Mouse (Mus musculus) heart, embryonic 11.5 days (tissue): ENCODE results near the gene Casp6. TPM values are rescaled to one million over a fixed set of nuclear protein-coding genes. Genes with fewer than 3 reads are reported as not detected.

Experiments
- ATAC-seq: fragments of 200-750 bp; cut with Nextera tagmentation; replicated peaks from 2 replicates; pipeline ENCODE4 v1.8.0; 2017; ENCODE audit warnings: moderate library complexity; ENCODE audit not compliant: insufficient number of reproducible peaks, low FRiP score, low TSS enrichment
- H3K27ac ChIP-seq: fragments of 300-500 bp; sonication (generic); 2 replicates; pipeline ENCODE4 v1.5.1; 2014; ENCODE audit warnings: mild to moderate bottlenecking, low read depth, low read length
- H3K27me3 ChIP-seq: fragments of 300-500 bp; sonication (generic); 2 replicates; pipeline ENCODE4 v1.6.1; 2014; ENCODE audit warnings: mild to moderate bottlenecking, low read length, mixed read lengths; ENCODE audit not compliant: control insufficient read depth, insufficient read depth
- H3K36me3 ChIP-seq: fragments of 300-500 bp; sonication (generic); 2 replicates; pipeline ENCODE4 v1.6.1; 2014; ENCODE audit warnings: mild to moderate bottlenecking, low read length, moderate library complexity, mixed read lengths; ENCODE audit not compliant: control insufficient read depth, insufficient read depth
- H3K4me1 ChIP-seq: fragments of 300-500 bp; sonication (generic); 2 replicates; pipeline ENCODE4 v1.6.1; 2014; ENCODE audit warnings: low read length; ENCODE audit not compliant: control insufficient read depth, insufficient read depth
- H3K4me2 ChIP-seq: fragments of 300-500 bp; sonication (generic); 2 replicates; pipeline ENCODE4 v1.6.1; 2014; ENCODE audit warnings: mild to moderate bottlenecking, moderate library complexity
- H3K4me3 ChIP-seq: fragments of 300-500 bp; sonication (generic); 2 replicates; pipeline ENCODE4 v1.5.1; 2014; ENCODE audit warnings: low read depth, low read length
- H3K9ac ChIP-seq: fragments of 300-500 bp; sonication (generic); 2 replicates; pipeline ENCODE4 v1.6.1; 2014; ENCODE audit warnings: mild to moderate bottlenecking, low read depth, low read length, moderate library complexity
- H3K9me3 ChIP-seq: fragments of 300-500 bp; sonication (generic); replicated peaks from 2 replicates; pipeline ENCODE4 v1.6.1; 2016; ENCODE audit warnings: low read length; ENCODE audit not compliant: control insufficient read depth
- WGBS: fragments of 180-500 bp; shearing (Covaris S2); extraction: QIAGEN DNeasy Blood & Tissue Kit; methylation state at CpG from one replicate; pipeline ENCODE4 v1.1.7; 2014; ENCODE audit not compliant: insufficient replicate concordance; 5-methylcytosine and 5-hydroxymethylcytosine counted together
- polyA plus RNA-seq: library from polyadenylated mRNA; unstranded; fragments of >200 nt; fragmentation: Nextera tagmentation; extraction: Ambion mirVana; gene quantifications from 2 replicates; pipeline ENCODE4 v1.2.1, GENCODE M21; 2014

Casp6 gene
- polyA plus RNA-seq, 1 experiment from 2014 or later = 86.7 TPM

DNA sequence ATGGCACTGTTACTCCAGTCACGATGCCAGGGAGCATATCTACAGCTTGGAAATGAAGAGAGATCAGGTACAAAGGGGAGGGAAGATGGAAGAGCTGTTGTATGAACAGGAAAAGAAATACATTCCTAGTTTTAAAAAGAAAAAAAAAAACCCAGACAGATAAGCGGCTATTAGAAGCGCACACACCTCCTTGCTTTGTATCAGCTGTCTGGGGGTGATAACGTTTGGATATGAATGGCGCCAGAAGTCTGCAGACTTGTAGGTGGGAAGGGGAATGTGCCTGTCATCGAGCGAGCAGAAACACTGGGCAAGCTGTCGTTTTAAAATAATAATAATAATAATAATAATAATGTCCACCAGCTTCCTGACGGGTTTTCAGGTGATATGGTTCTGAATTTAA lies 15.6 kb upstream of the Casp6 start:
- H3K4me2 ChIP-seq = no peak overlapping the region
- ATAC-seq = no peak
- H3K4me1 ChIP-seq = peaks cover 6% of the 10 kb centered on the region
- H3K9ac ChIP-seq = no peak overlapping the region
- H3K36me3 ChIP-seq = no peaks in the 10 kb centered on the region
- no peaks in the 10 kb centered on the region for H3K27me3 ChIP-seq
- WGBS = 39% methylated on average over 9 of the region's 9 CpGs
- no peak overlapping the region for H3K27ac ChIP-seq
- H3K9me3 ChIP-seq = no peaks in the 10 kb centered on the region
- H3K4me3 ChIP-seq = no peak overlapping the region

DNA sequence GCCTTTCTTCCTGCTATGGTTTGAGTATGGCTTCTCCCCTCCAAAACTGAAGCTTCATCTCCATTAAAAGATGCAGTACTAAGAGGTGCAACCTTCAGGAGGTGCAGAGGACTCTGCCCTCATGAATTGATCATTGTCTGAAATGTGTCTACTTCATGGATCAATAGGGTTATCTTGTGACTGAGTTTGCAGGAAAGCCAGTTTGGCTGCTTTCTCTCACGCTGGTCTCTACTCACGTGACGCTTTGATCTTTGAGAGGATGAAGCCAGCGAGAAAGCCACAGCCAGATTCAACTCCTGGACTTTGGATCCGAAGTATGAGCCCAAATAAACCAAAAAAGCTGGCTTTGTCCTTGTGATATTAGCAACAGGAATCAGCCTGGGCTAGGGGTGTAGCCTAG lies 14.8 kb upstream of the Casp6 start:
- 78% methylated on average over 5 of the region's 5 CpGs for WGBS

DNA sequence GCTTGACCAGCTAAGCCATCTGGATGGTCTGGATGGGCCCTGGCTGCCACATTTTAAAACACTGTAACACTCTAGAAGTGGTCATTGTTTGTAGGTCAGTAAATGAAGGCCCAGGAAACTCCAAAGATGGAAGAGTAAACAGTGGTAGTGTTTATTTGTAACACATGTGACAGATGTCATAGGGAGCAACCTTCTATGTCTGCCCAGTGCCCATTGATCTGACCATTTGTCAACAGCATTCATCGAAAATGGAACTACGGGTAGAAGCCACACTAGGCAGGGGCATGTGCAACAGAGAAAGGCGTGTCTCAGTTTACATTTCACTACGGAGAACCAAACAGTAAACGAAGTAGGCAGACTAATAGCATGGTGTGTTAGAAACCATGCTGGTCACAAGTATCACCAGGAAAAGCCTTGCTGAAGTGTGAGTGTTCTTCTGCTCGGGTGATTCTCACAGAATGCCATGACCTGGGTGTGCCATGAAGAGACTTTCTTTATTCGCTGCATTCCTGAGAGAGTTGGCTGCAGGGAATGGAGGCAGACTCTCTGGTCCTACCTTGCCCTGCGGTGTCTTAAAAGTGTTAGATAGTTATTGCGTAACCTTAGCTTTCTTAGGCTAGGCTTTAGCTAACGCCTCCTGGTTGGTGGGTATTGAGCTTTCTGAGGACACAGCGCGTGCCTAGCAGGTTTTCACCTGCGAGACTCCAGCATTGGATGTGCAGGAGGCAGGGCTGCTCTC lies 13.3 kb upstream of the Casp6 start:
- Histone ChIP-seq H3K4me1 (peaks cover 6% of the 10 kb centered on the region), H3K4me2 (no peak overlapping the region), H3K27me3 (no peaks in the 10 kb centered on the region), H3K9ac (no peak overlapping the region), H3K36me3 (peaks cover 5% of the 10 kb centered on the region; the same call in 1 of the 2 replicates), H3K27ac (no peak overlapping the region), H3K4me3 (no peak overlapping the region), H3K9me3 (no peaks in the 10 kb centered on the region)
- ATAC-seq = no peak
- WGBS = 85% methylated on average over 13 of the region's 13 CpGs

More for the DNA sequence above, 14.8 kb upstream of the Casp6 start:
- no peak for ATAC-seq
- no peak overlapping the region for H3K4me2 ChIP-seq
- no peaks in the 10 kb centered on the region for H3K27me3 ChIP-seq
- peaks cover 3% of the 10 kb centered on the region; the same call in 1 of the 2 replicates for H3K36me3 ChIP-seq
- H3K4me1 ChIP-seq = peaks cover 6% of the 10 kb centered on the region
- H3K9ac ChIP-seq = no peak overlapping the region
- H3K4me3 ChIP-seq = no peak overlapping the region
- H3K27ac ChIP-seq = no peak overlapping the region
- no peaks in the 10 kb centered on the region for H3K9me3 ChIP-seq

DNA sequence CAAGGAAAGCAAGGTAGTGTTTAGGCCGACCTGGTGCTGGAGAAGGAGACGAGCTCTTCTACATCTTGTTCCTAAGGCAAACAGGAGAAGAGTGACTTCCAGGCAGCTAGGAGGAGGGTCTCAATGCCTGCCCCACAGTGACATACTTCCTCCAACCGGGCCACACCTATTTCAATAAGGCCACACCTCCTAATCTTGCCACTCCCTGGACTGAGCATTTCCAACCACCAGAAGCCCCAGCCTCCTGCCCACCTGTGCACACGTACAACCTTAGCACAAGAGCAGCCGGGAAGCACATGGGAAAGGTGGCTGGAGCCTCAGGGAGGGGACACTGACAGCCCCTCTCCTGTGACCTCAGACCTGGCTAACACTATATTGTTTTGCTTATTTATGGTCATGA lies 9.2 kb upstream of the Casp6 start:
- 80% methylated on average over 5 of the region's 5 CpGs for WGBS
- ATAC-seq = no peak
- no peak overlapping the region for H3K4me3 ChIP-seq
- no peak overlapping the region for H3K9ac ChIP-seq
- H3K4me1 ChIP-seq = no peaks in the 10 kb centered on the region
- no peak overlapping the region for H3K4me2 ChIP-seq
- no peak overlapping the region for H3K27ac ChIP-seq
- no peaks in the 10 kb centered on the region for H3K9me3 ChIP-seq
- H3K36me3 ChIP-seq = peaks cover 5% of the 10 kb centered on the region; the same call in 1 of the 2 replicates
- no peaks in the 10 kb centered on the region for H3K27me3 ChIP-seq

DNA sequence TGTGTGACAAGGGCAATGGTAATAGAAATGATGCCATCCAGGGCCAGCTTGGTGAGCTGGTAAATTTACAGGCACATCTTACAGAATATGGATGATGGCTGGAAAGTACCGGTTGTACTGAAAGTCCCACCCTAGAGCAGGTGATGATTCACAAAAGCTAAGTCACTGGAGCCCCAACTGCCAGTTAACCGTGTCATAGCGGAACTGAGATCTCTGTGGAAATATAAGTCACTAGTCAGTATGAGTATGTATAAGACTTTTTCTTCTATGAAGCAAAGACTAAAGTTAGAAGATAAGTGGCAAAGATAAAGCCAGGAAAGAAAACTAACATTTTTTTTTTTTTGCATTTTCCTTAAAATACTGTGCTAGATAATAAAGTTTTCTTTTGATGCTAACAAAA lies 8.1 kb upstream of the Casp6 start:
- peaks cover 5% of the 10 kb centered on the region; the same call in 1 of the 2 replicates for H3K36me3 ChIP-seq
- WGBS = 91% methylated on average over 3 of the region's 3 CpGs
- H3K27ac ChIP-seq = no peak overlapping the region
- no peak overlapping the region for H3K9ac ChIP-seq
- no peak for ATAC-seq
- H3K9me3 ChIP-seq = no peaks in the 10 kb centered on the region
- no peaks in the 10 kb centered on the region for H3K27me3 ChIP-seq
- no peak overlapping the region for H3K4me3 ChIP-seq
- no peak overlapping the region for H3K4me2 ChIP-seq
- no peaks in the 10 kb centered on the region for H3K4me1 ChIP-seq

DNA sequence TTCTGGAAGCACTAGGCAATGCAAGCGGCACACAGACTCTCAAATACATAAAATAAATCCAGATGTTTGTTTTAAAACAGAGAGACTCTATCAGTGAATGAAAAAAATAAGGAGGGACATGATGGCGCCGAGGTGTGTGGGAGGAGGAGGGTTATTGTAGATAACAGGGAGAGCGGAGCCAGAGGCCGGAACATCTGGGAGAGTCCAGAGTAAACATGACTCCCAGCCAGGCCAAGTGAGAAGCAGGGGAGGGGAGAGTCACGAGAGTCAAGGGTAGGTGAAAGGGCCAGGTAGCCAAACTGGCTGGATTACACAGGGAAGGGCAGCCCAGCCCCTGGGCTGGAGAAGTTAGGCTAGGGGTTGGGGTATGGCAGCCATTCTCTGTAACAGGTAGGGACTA lies 4.6 kb upstream of the Casp6 start:
- ATAC-seq = no peak

GRCm38 (mm10) chr3:129898886-129899285 lies 2.3 kb upstream of the Casp6 start:
- WGBS = 69% methylated on average over 4 of the region's 4 CpGs
- Histone ChIP-seq H3K27ac (no peak overlapping the region), H3K4me1 (peaks cover 12% of the 10 kb centered on the region), H3K4me2 (no peak overlapping the region), H3K4me3 (no peak overlapping the region), H3K27me3 (no peaks in the 10 kb centered on the region), H3K9ac (no peak overlapping the region), H3K36me3 (no peaks in the 10 kb centered on the region), H3K9me3 (no peaks in the 10 kb centered on the region)
- no peak for ATAC-seq

More for the DNA sequence above, 4.6 kb upstream of the Casp6 start:
- no peaks in the 10 kb centered on the region for H3K9me3 ChIP-seq
- H3K4me3 ChIP-seq = no peak overlapping the region
- no peak overlapping the region for H3K27ac ChIP-seq
- H3K27me3 ChIP-seq = no peaks in the 10 kb centered on the region
- no peak overlapping the region for H3K4me2 ChIP-seq
- WGBS = 46% methylated on average over 6 of the region's 6 CpGs
- H3K36me3 ChIP-seq = 0 out of 2 replicates have a peak, but pooled peaks cover 2% of the 10 kb centered on the region
- H3K9ac ChIP-seq = no peak overlapping the region
- H3K4me1 ChIP-seq = no peaks in the 10 kb centered on the region

DNA sequence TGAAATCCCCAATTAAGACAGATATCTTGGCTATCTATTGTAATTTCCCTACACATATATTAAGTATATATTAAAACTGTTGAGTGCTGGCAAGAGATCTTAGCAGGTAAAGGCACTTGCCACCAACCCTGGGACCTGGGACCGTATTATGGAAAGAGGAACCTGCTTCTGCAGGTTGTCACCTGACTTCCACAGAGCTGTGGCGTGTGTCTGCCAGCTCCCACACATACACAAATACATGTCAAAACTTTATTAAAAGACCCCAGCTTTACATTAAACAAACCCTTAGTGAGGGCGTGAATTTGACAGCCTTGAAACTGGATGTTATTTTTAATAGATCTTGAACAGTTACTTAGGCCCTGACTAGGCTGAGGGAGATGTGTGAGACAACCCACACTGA lies 2.1 kb downstream of the Casp6 start:
- no peak for ATAC-seq
- Histone ChIP-seq H3K9ac (no peak overlapping the region), H3K27ac (no peak overlapping the region), H3K9me3 (no peaks in the 10 kb centered on the region), H3K36me3 (peaks cover 1% of the 10 kb centered on the region), H3K4me3 (no peak overlapping the region), H3K4me1 (peaks cover 12% of the 10 kb centered on the region), H3K4me2 (no peak overlapping the region; the same call in 1 of the 2 replicates), H3K27me3 (no peaks in the 10 kb centered on the region)
- WGBS = 89% methylated on average over 3 of the region's 3 CpGs

- Histone ChIP-seq H3K27me3 (no peaks in the 10 kb centered on the region), H3K9ac (no peak overlapping the region), H3K4me3 (no peak overlapping the region), H3K9me3 (no peaks in the 10 kb centered on the region), H3K4me1 (peaks cover 12% of the 10 kb centered on the region), H3K4me2 (no peak overlapping the region; the same call in 1 of the 2 replicates), H3K27ac (no peak overlapping the region), H3K36me3 (peaks cover 6% of the 10 kb centered on the region)
- no peak for ATAC-seq
- WGBS = 82% methylated on average over 8 of the region's 8 CpGs
Observed at GRCm38 (mm10) chr3:129903866-129904265, 2.6 kb downstream of the Casp6 start.
